Mouse (Mus musculus): ENCODE results near the gene Dmrt1.

The Dmrt1 gene

GRCm38 (mm10) chr19:25574431-25574830 is 69.0 kb downstream of the Dmrt1 start:
- no peak for DNase-seq

- no peak for DNase-seq
Observed at GRCm38 (mm10) chr19:25574981-25575814, 69.8 kb downstream of the Dmrt1 start.

- DNase-seq = no peak
Observed at GRCm38 (mm10) chr19:25578358-25578757, 72.9 kb downstream of the Dmrt1 start.

- no peak for DNase-seq
Observed at GRCm38 (mm10) chr19:25579440-25579839, 74.0 kb downstream of the Dmrt1 start.

GRCm38 (mm10) chr19:25597717-25598232 is 92.4 kb downstream of the Dmrt1 start:
- DNase-seq = no peak

- DNase-seq = no peak
Observed at GRCm38 (mm10) chr19:25598626-25599025, 93.2 kb downstream of the Dmrt1 start.

- DNase-seq = no peak
Observed at GRCm38 (mm10) chr19:25601966-25602365, 96.5 kb downstream of the Dmrt1 start.

GRCm38 (mm10) chr19:25607461-25608205 is 102.2 kb downstream of the Dmrt1 start:
- DNase-seq = no peak

- DNase-seq = no peak
Observed at GRCm38 (mm10) chr19:25608206-25608580, 102.8 kb downstream of the Dmrt1 start.

GRCm38 (mm10) chr19:25608961-25609850 is 103.8 kb downstream of the Dmrt1 start:
- no peak for DNase-seq

GRCm38 (mm10) chr19:25610015-25610410 is 104.6 kb downstream of the Dmrt1 start, which contains the start of gene Dmrt3:
Dmrt3 (plus strand) TSS chr19:25610301.
- no peak for DNase-seq

GRCm38 (mm10) chr19:25610411-25611111 is 105.1 kb downstream of the Dmrt1 start:
- peak in 1 of 2 experiments; percentile 16 for DNase-seq

GRCm38 (mm10) chr19:25611116-25611515 is 105.7 kb downstream of the Dmrt1 start:
- no peak for DNase-seq

- DNase-seq = no peak
Observed at GRCm38 (mm10) chr19:25611876-25612805, 106.7 kb downstream of the Dmrt1 start.

- no peak for DNase-seq
Observed at GRCm38 (mm10) chr19:25612806-25613295, 107.4 kb downstream of the Dmrt1 start.

- DNase-seq = no peak
Observed at GRCm38 (mm10) chr19:25613476-25614300, 108.3 kb downstream of the Dmrt1 start.

- no peak for DNase-seq
Observed at GRCm38 (mm10) chr19:25615889-25616288, 110.5 kb downstream of the Dmrt1 start.

- peak; percentile 45 to 58 for DNase-seq
Observed at GRCm38 (mm10) chr19:25622291-25623251, 117.2 kb downstream of the Dmrt1 start.
